Mouse (Mus musculus) MEL (cell line): ENCODE results near the gene Epha3.

Experiments used
- CTCF ChIP-seq, 3 experiments: IDR thresholded peaks in 2 of 3; conservative IDR thresholded peaks in 1 of 3; 2 replicates each; pipeline ENCODE4 v1.5.1; 2011 to 2012; ENCODE audit warnings: low read length in 3 of 3, low read depth in 2 of 3, mild to moderate bottlenecking in 2 of 3, improper control_type of control experiment in 1 of 3, inconsistent platforms in 1 of 3, mixed read lengths in 1 of 3, moderate library complexity in 1 of 3; ENCODE audit not compliant: control insufficient read depth in 1 of 3, insufficient read depth in 1 of 3, poor library complexity in 1 of 3, severe bottlenecking in 1 of 3
- ELF1 ChIP-seq: IDR thresholded peaks from 2 replicates; pipeline ENCODE4 v1.6.1; 2014; ENCODE audit warnings: low read depth, mild to moderate bottlenecking, inconsistent platforms, low read length, improper control_type of control experiment, moderate library complexity
- EP300 ChIP-seq, 2 experiments: IDR thresholded peaks; 2 replicates each; pipeline ENCODE4 v1.6.1; 2011; ENCODE audit warnings: improper control_type of control experiment in 2 of 2, low read length in 2 of 2, low read depth in 1 of 2, mild to moderate bottlenecking in 1 of 2
- MAFK ChIP-seq: IDR thresholded peaks from 2 replicates; pipeline ENCODE4 v1.6.1; 2011; ENCODE audit warnings: low read depth, mild to moderate bottlenecking, low read length, improper control_type of control experiment, borderline replicate concordance
- MAX ChIP-seq: IDR thresholded peaks from 2 replicates; pipeline ENCODE4 v1.6.1; 2011; ENCODE audit warnings: low read length, improper control_type of control experiment
- NELFE ChIP-seq: IDR thresholded peaks from 2 replicates; pipeline ENCODE4 v1.6.1; 2011; ENCODE audit warnings: low read depth, low read length, improper control_type of control experiment
- POLR2A ChIP-seq, 2 experiments: IDR thresholded peaks; 2 replicates each; pipeline ENCODE4 v1.6.1; 2011 to 2012; ENCODE audit warnings: low read length in 2 of 2, mild to moderate bottlenecking in 2 of 2, control low read depth in 1 of 2, improper control_type of control experiment in 1 of 2, low read depth in 1 of 2, moderate library complexity in 1 of 2; ENCODE audit not compliant: control insufficient read depth in 1 of 2, insufficient read depth in 1 of 2, poor library complexity in 1 of 2
- SIN3A ChIP-seq: IDR thresholded peaks from 2 replicates; pipeline ENCODE4 v1.6.1; 2012; ENCODE audit warnings: low read length, improper control_type of control experiment, inconsistent platforms
- TAL1 ChIP-seq: IDR thresholded peaks from 2 replicates; pipeline ENCODE4 v1.6.1; 2012; ENCODE audit warnings: mild to moderate bottlenecking, inconsistent platforms, low read length, moderate library complexity, mixed read lengths

DNA sequence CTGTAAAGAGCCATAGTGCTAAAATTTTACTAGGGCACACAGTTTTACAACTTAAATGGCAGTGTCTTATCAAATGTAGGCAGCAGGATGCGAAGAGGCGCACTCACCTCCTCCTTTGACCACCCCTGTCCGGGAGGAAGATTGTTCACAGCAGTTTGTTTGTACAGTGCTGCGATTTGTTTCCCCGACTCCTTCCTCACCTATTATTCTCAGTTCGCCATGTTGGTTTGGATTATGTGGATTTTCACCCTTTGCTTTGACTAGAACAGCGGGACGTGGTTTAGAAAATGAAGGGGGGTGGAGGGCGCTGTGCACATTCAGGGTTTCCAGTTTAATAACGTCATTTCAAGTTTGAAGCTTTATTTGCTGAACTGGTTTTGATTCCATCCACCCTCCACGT, 6.4 kb downstream of the Epha3 start:
- TF ChIP-seq CTCF (IDR thresholded peaks at IDR 0.05 in 2 of 3, conservative IDR thresholded peaks at IDR 0.05 in 1 of 3; ENCODE audit: control insufficient read depth in 1 of 3, insufficient read depth in 1 of 3, low read depth in 2 of 3, low read length in 3 of 3, poor library complexity in 1 of 3, severe bottlenecking in 1 of 3): no peak
- no peak for TF ChIP-seq NELFE
- no peak for TF ChIP-seq TAL1
- no peak for TF ChIP-seq MAFK
- no peak for TF ChIP-seq EP300 (IDR thresholded peaks at IDR 0.05; ENCODE audit: low read depth in 1 of 2, low read length in 2 of 2)
- TF ChIP-seq POLR2A (IDR thresholded peaks at IDR 0.05; ENCODE audit: control insufficient read depth in 1 of 2, insufficient read depth in 1 of 2, low read depth in 1 of 2, low read length in 2 of 2, poor library complexity in 1 of 2): no peak
- TF ChIP-seq SIN3A: no peak
- no peak for TF ChIP-seq ELF1
- TF ChIP-seq MAX: no peak
